In the genomic region with DNA sequence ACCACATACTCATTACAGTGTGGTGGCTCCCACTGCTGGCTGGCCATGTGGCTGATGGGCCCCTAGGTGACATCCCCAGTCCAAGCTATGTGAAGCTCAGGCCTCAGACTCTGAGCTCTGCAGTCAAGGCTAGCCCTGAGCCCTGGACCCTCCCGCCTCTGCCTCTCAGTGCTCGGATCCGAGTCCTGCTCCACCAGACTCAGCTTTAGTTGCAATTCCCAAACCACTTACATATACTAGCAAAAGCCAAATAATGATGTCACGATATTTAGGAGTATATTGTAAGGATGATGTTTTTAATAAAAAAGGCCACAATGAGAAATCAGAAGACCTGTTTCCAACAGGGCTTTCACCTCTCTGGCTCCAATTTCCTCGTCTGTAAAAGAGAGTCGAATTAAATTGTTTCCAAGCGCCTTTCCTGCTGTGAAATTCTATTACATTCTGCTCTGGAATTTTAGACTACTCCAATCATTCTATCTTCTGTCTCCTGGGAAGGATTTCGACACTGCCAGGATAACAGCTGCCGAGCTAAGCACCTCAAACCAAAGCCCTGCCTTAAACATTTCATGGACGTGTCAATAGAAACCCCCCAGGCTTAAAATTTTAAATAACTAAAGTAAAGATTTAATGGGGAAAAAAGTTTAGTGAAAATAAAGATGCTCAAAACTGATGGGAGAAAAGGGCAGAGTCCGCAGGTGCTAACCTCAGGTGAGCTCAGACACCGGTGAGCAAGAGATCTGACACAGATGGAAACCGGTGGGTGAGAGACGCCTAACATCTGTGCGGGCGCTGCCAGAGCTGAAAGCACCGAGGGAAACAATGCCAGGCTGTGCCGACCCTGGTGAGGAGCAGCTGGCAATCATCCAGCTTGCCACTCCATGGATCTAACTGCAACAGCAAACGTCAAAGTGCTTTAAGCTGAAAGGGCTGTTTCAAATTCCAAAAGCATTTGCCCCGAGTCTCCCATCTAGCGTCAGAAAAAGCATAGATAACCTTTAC, we compare ENCODE assay signal across 8 mouse cellular contexts.
A peak's percentile ranks its signal among the peaks of the same experiment; 100 is the strongest.
DNase-seq lines count a peak whose midpoint lies in the region; ATAC-seq and TF ChIP-seq lines count a peak whose summit lies in the region.
"Had no signal": no experiment of that assay in that cellular context is flagged by ENCODE, and none has a peak within 500 bp of the region (broad histone marks: within the 10 kb centered on the region; RNA-seq: fewer than 3 reads in every experiment).

No protein-coding gene starts in this region.

- no peaks in the 10 kb centered on the region for H3K9me3 ChIP-seq in kidney, postnatal 0 days (replicated peaks; ENCODE audit: low read length)
- no peaks in the 10 kb centered on the region for H3K9me3 ChIP-seq in kidney, embryonic 14.5 days (ENCODE audit: control insufficient read depth, low read length)
- H3K9me3 ChIP-seq in embryonic facial prominence, embryonic 15.5 days (replicated peaks): no peaks in the 10 kb centered on the region

- TF ChIP-seq CTCF in kidney, postnatal 0 days (IDR thresholded peaks at IDR 0.05; ENCODE audit: low read depth): 0 out of 2 replicates have a peak, but pooled peaks have one; percentile 10
- TF ChIP-seq CTCF in brain, embryonic 14.5 days (IDR thresholded peaks at IDR 0.05; ENCODE audit: borderline replicate concordance, extremely low read depth, insufficient read depth, insufficient read length): no peak

- no peak for ATAC-seq in kidney, postnatal 0 days (replicated peaks; ENCODE audit: low FRiP score, low read depth)
- no peak for ATAC-seq in kidney, embryonic 14.5 days (ENCODE audit: low FRiP score, low TSS enrichment)
- peak; percentile 48; the same call in 1 of the 2 replicates for ATAC-seq in embryonic facial prominence, embryonic 15.5 days (ENCODE audit: insufficient number of reproducible peaks, low FRiP score, low TSS enrichment, low read depth)

- H3K4me1 ChIP-seq in kidney, postnatal 0 days (replicated peaks; ENCODE audit: insufficient read depth, low read length): peaks cover 29% of the 10 kb centered on the region
- H3K4me1 ChIP-seq in kidney, embryonic 14.5 days (ENCODE audit: control insufficient read depth, insufficient read depth, low read length): peaks cover 44% of the 10 kb centered on the region
- H3K4me1 ChIP-seq in embryonic facial prominence, embryonic 15.5 days: peaks cover 35% of the 10 kb centered on the region

- no peak overlapping the region for H3K4me3 ChIP-seq in kidney, postnatal 0 days (replicated peaks; ENCODE audit: low read depth, low read length)
- no peak overlapping the region for H3K4me3 ChIP-seq in kidney, embryonic 14.5 days (ENCODE audit: low read length)
- H3K4me3 ChIP-seq in embryonic facial prominence, embryonic 15.5 days (replicated peaks): no peak overlapping the region

- 59% methylated on average over 21 of the region's 21 CpGs for WGBS in kidney, postnatal 0 days
- 73% methylated on average over 21 of the region's 21 CpGs for WGBS in kidney, embryonic 14.5 days
- 28% methylated on average over 21 of the region's 21 CpGs for whole genome bisulfite sequencing in embryonic facial prominence, embryonic 15.5 days

- no peak overlapping the region for H3K4me2 ChIP-seq in kidney, postnatal 0 days (ENCODE audit: low read length)
- no peak overlapping the region for H3K4me2 ChIP-seq in kidney, embryonic 14.5 days (replicated peaks; ENCODE audit: low read depth, low read length)
- no peak overlapping the region for H3K4me2 ChIP-seq in embryonic facial prominence, embryonic 15.5 days (replicated peaks)

- TF ChIP-seq POLR2A in brain, embryonic 14.5 days (IDR thresholded peaks at IDR 0.05; ENCODE audit: borderline replicate concordance, extremely low read depth, insufficient read depth, insufficient read length, poor library complexity, severe bottlenecking): no peak

- no peaks in the 10 kb centered on the region for H3K36me3 ChIP-seq in kidney, postnatal 0 days (ENCODE audit: insufficient read depth, low read length)
- H3K36me3 ChIP-seq in kidney, embryonic 14.5 days (ENCODE audit: control insufficient read depth, insufficient read depth, low read length): no peaks in the 10 kb centered on the region
- H3K36me3 ChIP-seq in embryonic facial prominence, embryonic 15.5 days: no peaks in the 10 kb centered on the region

- peak overlapping the region; percentile 36; the same call in 1 of the 2 replicates for H3K27ac ChIP-seq in kidney, postnatal 0 days
- H3K27ac ChIP-seq in kidney, embryonic 14.5 days (ENCODE audit: low read depth, low read length): no peak overlapping the region
- H3K27ac ChIP-seq in embryonic facial prominence, embryonic 15.5 days (replicated peaks): peak overlapping the region; percentile 65

- no peaks in the 10 kb centered on the region for H3K27me3 ChIP-seq in kidney, postnatal 0 days (ENCODE audit: insufficient read depth, low read length)
- H3K27me3 ChIP-seq in kidney, embryonic 14.5 days (ENCODE audit: control insufficient read depth, insufficient read depth, low read length): no peaks in the 10 kb centered on the region
- H3K27me3 ChIP-seq in embryonic facial prominence, embryonic 15.5 days: no peaks in the 10 kb centered on the region

- H3K9ac ChIP-seq in kidney, postnatal 0 days (ENCODE audit: low read depth, low read length): no peak overlapping the region
- H3K9ac ChIP-seq in kidney, embryonic 14.5 days (ENCODE audit: low read depth, low read length): no peak overlapping the region
- H3K9ac ChIP-seq in embryonic facial prominence, embryonic 15.5 days: no peak overlapping the region

- no peak for DNase-seq in kidney, postnatal 0 days (ENCODE audit: low spot score)
- peak; percentile 88 for DNase-seq in brain, embryonic 14.5 days (ENCODE audit: low read depth)
- DNase-seq in lung, postnatal 14 days: peak; percentile 19
- no peak for DNase-seq in adipocyte (ENCODE audit: low spot score)
- DNase-seq in adrenal gland, adult 18-20 months (ENCODE audit: low spot score in 2 of 2): no peak
- DNase-seq: cerebellum, adult 8-10 months had no signal

Comparison
In these comparisons a context has a peak if more than half of its experiments do, and no peak if none do; other contexts are left out.
1. DNase-seq: peak in brain, embryonic 14.5 days (single experiment) and lung, postnatal 14 days (single experiment); none in kidney, postnatal 0 days (single experiment), adipocyte (single experiment) and adrenal gland, adult 18-20 months (0 of 2).